Mouse (Mus musculus): ENCODE data around the gene Gm10324. TPM values are rescaled to one million over a fixed set of nuclear protein-coding genes. Genes with fewer than 3 reads are reported as not detected.

The Gm10324 gene
- polyA plus RNA-seq (2012; fragmentation: generic; extraction: Trizol) = not detected

DNA sequence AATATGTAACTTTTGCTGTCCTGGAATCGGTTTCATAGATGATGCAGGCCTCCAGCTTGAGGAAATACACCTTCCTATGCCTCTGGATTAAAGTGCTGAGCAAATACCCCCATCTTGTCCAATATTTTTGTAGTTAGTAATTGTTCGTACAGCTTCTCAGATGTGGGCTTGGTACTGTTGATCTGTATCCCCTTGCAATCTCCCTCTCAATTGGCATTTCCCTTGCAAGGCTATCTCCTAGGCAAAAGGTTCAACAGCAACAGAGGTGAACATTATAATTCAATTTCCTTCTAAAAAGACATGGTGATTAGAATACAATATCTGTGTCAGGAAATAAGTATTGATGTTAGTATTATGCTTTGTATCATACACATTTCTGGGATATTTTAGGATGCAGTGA is at the start of gene Gm10324:
Gene Gm10324 (plus strand): TSS at position 301 of the 400 bp plus-strand sequence.

Other genes with a start within 250 kb of the Gm10324 start
- not detected for gene Gm10772, start 108.0 kb downstream of the Gm10324 start, polyA plus RNA-seq (2012; fragmentation: generic; extraction: Trizol)

All from C3H10T1/2 (cell line).